Mouse (Mus musculus) erythroblast, embryonic 14.5 days (primary cell): Measurements from ENCODE around the gene Col18a1. TPM values are rescaled to one million over a fixed set of nuclear protein-coding genes. Genes with fewer than 3 reads are reported as not detected.

Experiments used
- H3K27me3 ChIP-seq: 2 replicates; pipeline ENCODE4 v1.6.1; 2012; ENCODE audit warnings: inconsistent platforms; ENCODE audit not compliant: control insufficient read depth
- H3K36me3 ChIP-seq: 2 replicates; pipeline ENCODE4 v1.6.1; 2012; ENCODE audit warnings: mild to moderate bottlenecking, inconsistent platforms; ENCODE audit not compliant: control insufficient read depth
- H3K4me1 ChIP-seq: 2 replicates; pipeline ENCODE4 v1.6.1; 2012; ENCODE audit warnings: inconsistent platforms; ENCODE audit not compliant: control insufficient read depth
- H3K4me3 ChIP-seq: replicated peaks from 2 replicates; pipeline ENCODE3; 2012; ENCODE audit warnings: moderate library complexity, mild to moderate bottlenecking, inconsistent platforms
- H3K9me3 ChIP-seq: 2 replicates; pipeline ENCODE4 v1.6.1; 2012; ENCODE audit warnings: low read length, inconsistent platforms, mixed read lengths; ENCODE audit not compliant: control insufficient read depth
- GATA1 ChIP-seq: IDR thresholded peaks from 2 replicates; pipeline ENCODE4 v1.6.1; 2012; ENCODE audit warnings: low read length, inconsistent platforms, mixed read lengths
- TAL1 ChIP-seq: IDR thresholded peaks from 3 replicates; pipeline ENCODE4 v1.6.1; 2012; ENCODE audit warnings: low read length, inconsistent platforms, mixed read lengths
- polyA plus RNA-seq: library from polyadenylated mRNA; stranded (reverse); fragments of >175 nt; gene quantifications from 2 replicates; pipeline ENCODE4 v1.2.3, GENCODE M21; 2012

Col18a1 gene
- polyA plus RNA-seq, 1 experiment, result 0.66 TPM

DNA sequence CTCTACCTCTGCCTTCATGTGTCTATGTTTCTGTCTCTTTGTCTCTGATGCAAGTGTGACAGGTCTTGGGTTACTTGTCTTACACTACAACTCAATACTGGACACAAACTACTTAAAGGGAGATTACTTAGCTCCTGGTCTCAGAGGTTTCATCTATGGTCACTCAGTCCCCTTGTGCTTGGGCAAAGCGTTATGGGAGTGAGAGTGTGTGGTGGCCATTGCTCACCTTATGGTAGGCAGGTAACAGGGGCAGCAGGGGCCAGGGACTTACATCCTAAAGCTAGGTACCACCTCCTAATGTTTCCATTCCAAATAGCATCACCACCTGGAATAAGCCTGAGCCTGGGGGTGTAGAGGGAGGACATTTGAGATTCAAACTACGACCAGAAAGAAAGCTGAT is 39.8 kb upstream of the Col18a1 start:
- TF ChIP-seq TAL1 (no peak), GATA1 (no peak)
- no peaks in the 10 kb centered on the region for H3K9me3 ChIP-seq
- peaks cover 37% of the 10 kb centered on the region for H3K4me1 ChIP-seq
- H3K4me3 ChIP-seq, result no peak overlapping the region
- H3K27me3 ChIP-seq, result peaks cover 10% of the 10 kb centered on the region
- H3K36me3 ChIP-seq, result peaks cover 7% of the 10 kb centered on the region

- Histone ChIP-seq H3K4me1 (peaks cover 22% of the 10 kb centered on the region), H3K27me3 (peaks cover 14% of the 10 kb centered on the region), H3K4me3 (no peak overlapping the region), H3K36me3 (no peaks in the 10 kb centered on the region), H3K9me3 (no peaks in the 10 kb centered on the region)
- TF ChIP-seq TAL1, result no peak
- TF ChIP-seq GATA1, result no peak
Observed at GRCm38 (mm10) chr10:77203960-77204359, 37.6 kb upstream of the Col18a1 start.

DNA sequence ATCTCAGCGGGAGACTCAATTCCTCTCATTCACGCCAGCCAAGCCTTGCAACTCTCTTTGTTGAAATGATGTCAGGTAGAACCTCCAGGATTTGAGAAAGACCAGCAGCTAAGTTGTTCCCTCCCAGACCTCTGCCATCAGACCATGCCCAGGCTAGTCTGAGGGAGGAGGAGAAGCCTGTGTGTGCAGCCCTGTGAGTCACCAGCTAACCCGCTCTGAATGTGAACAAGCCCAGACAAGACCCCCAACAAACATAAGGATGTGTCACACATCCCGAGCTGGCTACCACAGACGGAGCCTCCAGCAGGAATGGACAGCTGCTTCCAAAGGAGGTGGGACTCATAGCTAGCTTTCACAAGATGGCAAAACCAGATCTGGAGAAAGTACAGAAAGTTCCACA is 35.6 kb upstream of the Col18a1 start:
- Histone ChIP-seq H3K4me3 (no peak overlapping the region), H3K4me1 (peaks cover 20% of the 10 kb centered on the region), H3K9me3 (no peaks in the 10 kb centered on the region), H3K27me3 (peaks cover 15% of the 10 kb centered on the region), H3K36me3 (no peaks in the 10 kb centered on the region)
- TF ChIP-seq GATA1 (no peak), TAL1 (no peak)

GRCm38 (mm10) chr10:77200295-77200694 is 33.9 kb upstream of the Col18a1 start:
- Histone ChIP-seq H3K36me3 (no peaks in the 10 kb centered on the region), H3K9me3 (no peaks in the 10 kb centered on the region), H3K4me1 (peaks cover 16% of the 10 kb centered on the region), H3K27me3 (peaks cover 15% of the 10 kb centered on the region), H3K4me3 (no peak overlapping the region)
- no peak for TF ChIP-seq TAL1
- no peak for TF ChIP-seq GATA1

DNA sequence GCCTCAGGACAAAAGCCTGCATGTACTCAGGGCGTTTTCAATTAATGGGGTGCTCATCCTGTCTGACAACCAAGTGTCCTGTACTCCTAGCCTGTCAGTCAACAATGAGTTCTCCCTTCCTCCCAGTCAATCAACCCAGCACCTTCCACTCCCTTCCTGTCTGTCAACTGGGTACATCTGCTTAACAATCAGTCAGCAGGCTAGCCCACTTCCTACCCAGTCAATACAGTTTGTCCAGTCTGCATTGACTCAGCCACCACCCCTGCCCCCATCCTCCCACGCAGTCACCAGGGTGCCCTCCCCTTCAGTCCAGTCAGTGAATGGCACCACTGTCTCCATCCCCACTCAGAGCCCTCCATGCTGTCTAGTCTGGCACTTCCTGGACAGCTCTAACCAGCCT is 32.9 kb upstream of the Col18a1 start:
- no peaks in the 10 kb centered on the region for H3K9me3 ChIP-seq
- peaks cover 15% of the 10 kb centered on the region for H3K27me3 ChIP-seq
- no peaks in the 10 kb centered on the region for H3K36me3 ChIP-seq
- H3K4me3 ChIP-seq, result no peak overlapping the region
- H3K4me1 ChIP-seq, result peaks cover 16% of the 10 kb centered on the region
- TF ChIP-seq GATA1, result no peak
- TF ChIP-seq TAL1, result no peak

DNA sequence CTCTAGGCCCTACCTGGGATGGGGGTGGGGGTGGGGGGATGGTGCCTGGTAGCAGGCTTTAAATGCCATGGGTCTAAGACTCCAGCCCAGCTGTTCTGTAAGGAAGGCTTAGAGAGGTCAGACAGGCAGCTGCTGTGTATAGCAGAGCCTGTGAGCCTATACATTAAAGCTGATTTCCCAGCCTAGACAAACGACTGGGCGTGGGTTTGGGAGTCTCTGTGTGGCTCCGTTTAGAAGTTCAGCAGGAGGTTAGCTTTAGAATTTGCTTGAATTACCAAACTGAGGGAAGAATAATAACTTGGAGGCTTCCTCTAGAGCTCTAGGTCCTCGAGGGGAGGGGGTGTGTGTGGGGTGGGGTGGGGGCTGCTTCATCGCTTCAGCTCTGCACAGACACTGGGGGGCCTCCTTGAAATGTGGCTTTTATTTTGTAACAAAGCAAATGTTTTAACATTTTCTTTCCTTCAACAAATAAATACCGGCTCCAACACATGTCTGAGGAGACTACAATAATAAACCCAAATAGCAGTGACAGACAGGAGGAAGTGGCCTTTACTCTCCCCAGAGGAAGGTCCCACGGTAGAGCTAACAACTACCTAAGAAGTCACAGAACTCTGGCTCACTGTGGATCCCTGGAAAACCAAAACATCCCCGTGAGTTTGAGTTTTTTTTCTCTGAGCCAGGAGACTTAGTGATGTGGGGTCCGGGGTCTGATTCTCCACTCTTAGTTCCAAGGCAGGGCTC is 31.3 kb upstream of the Col18a1 start:
- Histone ChIP-seq H3K4me3 (no peak overlapping the region), H3K4me1 (peaks cover 16% of the 10 kb centered on the region), H3K27me3 (peaks cover 15% of the 10 kb centered on the region), H3K9me3 (no peaks in the 10 kb centered on the region), H3K36me3 (no peaks in the 10 kb centered on the region)
- TF ChIP-seq TAL1 (no peak), GATA1 (no peak)

- no peaks in the 10 kb centered on the region for H3K9me3 ChIP-seq
- H3K36me3 ChIP-seq, result no peaks in the 10 kb centered on the region
- H3K4me3 ChIP-seq, result no peak overlapping the region
- H3K27me3 ChIP-seq, result peaks cover 11% of the 10 kb centered on the region
- no peak for TF ChIP-seq TAL1
- no peak for TF ChIP-seq GATA1
- peaks cover 16% of the 10 kb centered on the region for H3K4me1 ChIP-seq
Observed at GRCm38 (mm10) chr10:77196676-77197075, 30.3 kb upstream of the Col18a1 start.

DNA sequence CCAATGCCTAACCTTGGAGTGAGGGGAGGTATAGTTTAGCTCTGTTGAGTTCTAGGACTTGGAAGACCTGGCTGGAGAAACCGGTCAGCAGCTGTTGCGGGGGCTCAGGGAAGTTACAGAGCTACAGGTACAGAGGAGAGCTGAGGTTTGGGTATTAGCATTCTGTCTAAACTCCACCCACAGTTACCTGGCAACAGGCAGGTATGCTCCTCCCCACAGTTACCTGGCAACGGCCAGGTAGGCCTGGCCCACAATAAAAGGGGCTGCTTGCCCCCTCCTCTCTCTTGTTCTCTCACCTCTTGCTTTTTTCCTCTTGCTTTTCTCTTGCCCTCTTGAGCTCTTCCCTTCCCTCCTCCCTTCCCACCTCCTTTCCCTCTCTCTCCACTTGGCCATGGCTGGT is 29.8 kb upstream of the Col18a1 start:
- TF ChIP-seq TAL1 (no peak), GATA1 (no peak)
- Histone ChIP-seq H3K36me3 (no peaks in the 10 kb centered on the region), H3K4me3 (no peak overlapping the region), H3K27me3 (peaks cover 10% of the 10 kb centered on the region), H3K4me1 (peaks cover 16% of the 10 kb centered on the region), H3K9me3 (no peaks in the 10 kb centered on the region)

DNA sequence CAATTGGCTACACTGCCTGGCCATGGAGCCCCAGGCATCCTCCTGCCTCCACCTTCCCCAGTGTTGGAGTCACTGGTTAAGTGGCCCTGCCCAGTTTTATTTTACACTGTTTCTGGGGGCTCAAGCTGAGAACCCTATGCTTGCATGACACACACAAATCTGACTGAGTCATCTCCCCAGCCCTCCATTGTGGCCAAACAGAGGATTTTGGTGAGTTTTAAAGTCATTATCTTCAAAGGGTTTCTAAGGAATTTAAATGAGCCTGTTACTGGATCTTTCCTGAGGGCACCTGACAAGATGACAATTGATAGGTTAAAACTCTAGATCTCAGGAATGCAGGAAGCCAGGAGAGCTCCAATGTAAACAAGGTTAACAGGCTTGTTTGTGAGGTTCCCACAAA is 27.1 kb upstream of the Col18a1 start:
- Histone ChIP-seq H3K4me3 (no peak overlapping the region), H3K36me3 (no peaks in the 10 kb centered on the region), H3K4me1 (peaks cover 8% of the 10 kb centered on the region), H3K9me3 (no peaks in the 10 kb centered on the region), H3K27me3 (peaks cover 15% of the 10 kb centered on the region)
- TF ChIP-seq TAL1, result no peak
- TF ChIP-seq GATA1, result no peak

DNA sequence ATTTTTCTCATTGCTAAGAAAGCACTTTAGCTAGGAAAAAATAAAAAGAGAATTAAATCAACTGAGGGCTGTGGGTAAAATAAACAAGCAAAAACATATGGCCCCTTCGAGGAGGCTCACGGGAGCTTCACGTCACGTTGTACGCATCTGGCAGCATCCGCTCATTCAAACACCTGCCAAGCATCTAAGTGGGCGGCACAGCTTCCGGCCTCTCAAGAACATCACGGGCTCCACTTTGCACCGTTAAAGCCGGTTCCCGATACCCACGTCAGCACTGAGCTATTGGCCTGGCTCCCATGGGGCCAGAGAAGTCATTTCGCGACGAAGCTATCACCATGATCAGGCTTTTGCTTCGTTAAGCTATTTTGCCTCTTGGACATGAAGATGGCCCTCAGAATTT is 26.4 kb upstream of the Col18a1 start:
- TF ChIP-seq TAL1 (no peak), GATA1 (no peak)
- H3K9me3 ChIP-seq, result no peaks in the 10 kb centered on the region
- H3K27me3 ChIP-seq, result peaks cover 23% of the 10 kb centered on the region
- no peaks in the 10 kb centered on the region for H3K36me3 ChIP-seq
- no peak overlapping the region for H3K4me3 ChIP-seq
- H3K4me1 ChIP-seq, result peaks cover 8% of the 10 kb centered on the region
